Mouse (Mus musculus) left cerebral cortex, postnatal 4 days (tissue): ENCODE results near the gene Grin1. TPM values are rescaled to one million over a fixed set of nuclear protein-coding genes. Genes with fewer than 3 reads are reported as not detected.

Source experiments
- DNase-seq: peaks from one replicate; pipeline ENCODE4 v3.0.0-alpha.2; 2022
- intact Hi-C: fragments of 180-260 bp; cut with DNase I; formaldehyde crosslinking; loops from one replicate; pipeline ENCODE4 v1.15.1; 2025
- total RNA-seq, 2 experiments: library from RNA; stranded (reverse); gene quantifications; 2 replicates each; pipeline ENCODE4 v1.2.3; 2021

The Grin1 gene
- 100 to 1,000 TPM; 163 to 186 TPM for total RNA-seq

DNA sequence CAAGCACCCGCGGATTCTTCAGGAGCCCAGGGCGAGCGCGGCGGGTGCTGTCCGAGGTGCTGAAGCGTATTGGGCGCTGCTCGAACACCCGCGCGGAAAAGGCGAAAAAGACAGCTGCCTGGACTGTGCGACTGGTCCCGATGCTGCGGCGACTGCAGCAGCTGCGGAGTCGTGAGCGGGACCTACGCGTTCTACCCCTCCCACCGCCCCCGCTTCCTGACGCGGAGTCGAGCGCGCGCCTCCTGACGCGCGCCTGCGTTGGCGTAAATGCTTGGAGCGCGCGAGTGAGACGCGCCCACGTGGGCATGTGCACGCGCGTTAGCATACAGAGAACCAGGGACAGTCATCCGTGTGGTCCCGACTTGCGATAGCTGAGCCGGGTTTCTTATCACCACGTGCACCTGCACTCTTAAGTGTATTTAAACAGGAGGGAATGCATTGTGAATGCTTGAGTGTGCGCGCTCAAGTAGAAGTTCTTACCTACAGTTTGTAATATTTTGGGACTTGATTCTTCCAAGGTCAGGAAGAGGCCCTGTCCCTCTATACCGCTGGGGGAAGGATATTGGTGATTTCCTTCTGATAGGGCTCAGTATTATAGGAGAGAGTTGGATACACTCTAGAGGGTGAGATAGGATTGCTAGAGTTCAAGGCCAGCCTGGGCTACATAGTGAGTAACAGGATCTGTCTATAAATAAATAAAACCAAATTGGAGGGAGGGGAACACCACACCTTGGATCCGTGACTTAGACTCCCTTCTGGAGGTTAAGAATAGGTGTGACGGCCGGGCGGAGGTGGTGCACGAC lies at the start of gene Grin1:
Gene Grin1 (minus strand): TSS at position 217 of the 803 bp plus-strand sequence.
- intact Hi-C loops: no loop called here
- peak; percentile 82 for DNase-seq

GRCm38 (mm10) chr2:25365091-25365761 lies 46.2 kb upstream of the Grin1 start, which contains the start of gene Uap1l1:
TSS of gene Uap1l1 (minus strand) at chr2:25365682.
- DNase-seq: peak; percentile 59
- intact Hi-C loops: no loop called here

DNA sequence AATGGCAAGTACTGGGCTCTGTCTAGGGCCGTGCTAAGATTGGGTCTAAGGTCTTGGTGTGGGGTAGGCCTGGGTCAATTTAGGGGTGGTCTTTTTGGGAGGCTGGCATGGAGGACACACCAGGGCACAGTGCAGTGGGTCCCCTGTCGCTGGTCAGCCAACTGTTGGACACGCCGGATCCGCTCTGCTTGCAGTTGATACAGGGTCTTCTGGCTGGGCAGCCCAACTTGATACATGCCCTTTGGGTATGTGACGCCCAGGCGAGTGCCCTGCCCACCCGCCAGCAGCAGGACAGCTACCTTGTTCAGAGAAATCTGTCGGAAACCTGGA lies 45.7 kb upstream of the Grin1 start:
- DNase-seq: no peak
- intact Hi-C loops: no loop called here

DNA sequence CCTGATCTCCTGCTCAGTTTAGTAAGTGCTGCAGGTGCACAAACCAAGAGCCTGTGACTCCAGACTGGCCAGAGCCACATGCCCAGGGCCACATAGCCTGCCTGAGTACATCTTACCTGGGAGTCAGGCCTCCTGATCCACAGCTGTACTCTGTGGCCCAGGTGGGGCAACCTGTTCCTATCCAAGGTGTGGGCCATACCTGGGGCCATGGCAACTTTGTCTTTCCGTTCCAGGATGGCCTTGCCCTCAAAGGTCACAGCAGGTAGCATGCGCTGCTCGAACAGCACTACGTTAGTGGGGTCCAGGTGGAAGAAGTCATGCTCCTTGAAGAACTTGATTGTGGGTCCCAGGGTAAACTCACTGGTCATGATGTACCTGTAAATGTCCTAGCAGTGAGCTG lies 45.3 kb upstream of the Grin1 start:
- DNase-seq: no peak
- intact Hi-C loops: no loop called here

DNA sequence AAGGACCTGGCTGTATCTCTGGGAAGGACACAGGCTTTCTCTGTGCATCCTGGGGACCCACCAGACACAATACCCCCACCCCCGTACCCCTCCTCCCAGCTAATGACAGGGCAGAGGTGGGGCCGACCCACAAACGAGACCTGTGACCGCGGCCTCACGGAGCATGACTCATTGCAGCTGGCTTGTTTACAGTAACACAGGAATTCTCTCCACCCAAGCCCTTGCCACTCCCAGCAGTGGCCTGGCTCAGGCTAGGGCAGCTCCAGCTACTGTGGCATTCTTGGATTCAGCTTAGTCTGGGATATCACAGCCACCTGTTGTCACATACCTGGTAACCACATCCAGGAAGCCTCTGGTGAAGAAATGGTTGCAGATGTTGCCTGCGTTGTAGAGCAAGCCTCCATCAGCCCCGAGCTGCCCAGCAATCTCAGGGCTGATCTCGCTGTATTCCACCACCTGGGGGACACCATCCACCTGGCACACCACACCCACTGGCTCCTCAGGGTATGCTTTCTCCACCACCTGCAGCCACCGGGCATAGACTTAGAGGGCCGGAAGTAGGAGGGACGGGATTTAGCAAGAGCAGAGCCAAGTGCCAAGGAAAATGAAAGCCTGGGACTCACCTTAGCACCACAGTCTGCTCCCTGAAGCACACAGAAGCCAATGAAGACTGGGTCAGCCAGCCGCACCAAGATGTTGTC lies 44.6 kb upstream of the Grin1 start:
- no peak for DNase-seq
- intact Hi-C loops: no loop called here

DNA sequence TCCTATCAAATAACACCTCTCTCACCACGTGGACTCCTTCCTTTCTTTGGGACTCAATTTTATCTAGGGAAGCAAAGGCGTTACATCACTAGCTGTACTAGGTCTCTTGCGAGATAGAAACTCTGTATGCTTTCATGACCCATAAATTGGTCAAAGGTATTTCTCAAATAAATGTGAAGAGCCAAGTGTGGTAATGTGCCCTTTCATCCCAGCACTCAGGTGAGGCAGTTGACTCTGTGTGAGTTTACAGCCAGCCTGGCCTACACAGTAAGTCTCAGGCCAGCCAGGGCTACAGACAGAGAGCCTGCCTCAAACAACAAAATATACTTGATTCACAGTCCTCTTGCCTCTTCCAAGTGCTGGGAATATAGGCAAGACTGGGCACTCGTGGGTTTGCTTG lies 40.9 kb upstream of the Grin1 start:
- intact Hi-C loops: no loop called here
- no peak for DNase-seq

GRCm38 (mm10) chr2:25356208-25357079 lies 37.5 kb upstream of the Grin1 start, which contains the start of gene Dpp7:
TSS of gene Dpp7 (minus strand) at chr2:25356359.
- intact Hi-C loops: no loop called here
- DNase-seq: peak; percentile 85

- DNase-seq: no peak
- intact Hi-C loops: no loop called here
Measured at GRCm38 (mm10) chr2:25355419-25356066, 36.6 kb upstream of the Grin1 start.

GRCm38 (mm10) chr2:25354211-25354610 lies 35.2 kb upstream of the Grin1 start:
- intact Hi-C loops: no loop called here

DNA sequence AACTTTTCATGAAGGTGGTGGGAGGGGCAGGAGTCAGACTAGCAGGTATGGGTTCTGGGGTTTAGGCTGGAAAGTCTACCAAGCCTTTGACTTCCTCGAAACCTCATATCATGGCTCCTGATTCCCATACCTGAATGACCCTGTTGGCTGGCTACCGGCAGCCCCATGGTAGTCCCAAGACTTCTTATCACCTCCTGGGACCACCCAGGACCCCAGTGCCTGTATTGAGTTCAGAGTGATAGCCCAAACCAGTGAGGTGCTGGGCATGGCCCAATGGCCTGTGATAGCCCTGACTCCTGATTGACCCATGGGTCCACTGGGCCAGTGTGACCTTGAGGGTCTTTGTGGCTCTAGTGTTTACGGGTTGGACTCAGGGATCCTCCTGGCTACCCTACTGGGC lies 31.7 kb upstream of the Grin1 start:
- DNase-seq: no peak
- intact Hi-C loops: no loop called here

More at GRCm38 (mm10) chr2:25354211-25354610, 35.2 kb upstream of the Grin1 start:
- no peak for DNase-seq

- intact Hi-C loops: no loop called here
- no peak for DNase-seq
Measured at GRCm38 (mm10) chr2:25349499-25349898, 30.5 kb upstream of the Grin1 start.

DNA sequence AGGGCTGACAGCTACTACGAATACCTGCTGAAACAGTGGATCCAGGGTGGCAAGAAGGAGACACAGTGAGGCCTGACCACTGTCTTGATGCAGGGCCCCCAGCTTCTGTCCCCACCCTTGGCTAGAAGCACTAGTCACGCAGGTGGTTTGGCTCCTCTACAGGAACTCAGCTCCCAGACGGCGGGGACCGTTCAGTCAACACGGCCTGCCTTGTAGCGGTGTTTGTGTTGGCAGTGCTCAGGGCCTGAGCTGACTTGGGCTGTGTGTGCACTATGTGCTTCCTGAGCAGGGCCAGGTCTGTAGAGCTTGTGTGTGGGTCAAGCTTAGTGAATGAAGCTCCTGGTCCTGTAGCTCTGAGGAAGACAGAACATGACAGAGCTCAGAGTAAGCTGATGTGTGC lies 29.2 kb upstream of the Grin1 start:
- no peak for DNase-seq
- intact Hi-C loops: no loop called here

GRCm38 (mm10) chr2:25338303-25338702 lies 19.3 kb upstream of the Grin1 start:
- intact Hi-C loops: no loop called here
- no peak for DNase-seq

DNA sequence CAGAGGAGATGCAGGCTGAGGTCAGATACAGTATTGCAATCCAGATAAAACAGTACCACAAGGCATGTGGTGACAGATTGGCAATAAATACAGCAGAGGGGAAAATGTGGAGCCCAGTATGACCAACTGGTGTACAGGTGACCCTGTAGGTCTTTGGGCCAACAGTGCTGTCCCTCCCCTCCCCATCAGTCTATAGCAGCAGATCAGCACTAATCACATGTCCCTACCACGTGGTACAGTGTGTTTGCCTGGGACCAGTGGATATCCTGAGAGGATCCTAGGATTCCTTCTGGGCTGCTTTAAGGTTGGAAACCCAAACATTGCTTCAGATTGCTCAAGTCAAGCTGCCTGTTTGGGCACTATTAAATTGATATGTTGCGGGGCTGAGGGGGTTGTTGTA lies 14.6 kb upstream of the Grin1 start:
- intact Hi-C loops: no loop called here
- DNase-seq: no peak

DNA sequence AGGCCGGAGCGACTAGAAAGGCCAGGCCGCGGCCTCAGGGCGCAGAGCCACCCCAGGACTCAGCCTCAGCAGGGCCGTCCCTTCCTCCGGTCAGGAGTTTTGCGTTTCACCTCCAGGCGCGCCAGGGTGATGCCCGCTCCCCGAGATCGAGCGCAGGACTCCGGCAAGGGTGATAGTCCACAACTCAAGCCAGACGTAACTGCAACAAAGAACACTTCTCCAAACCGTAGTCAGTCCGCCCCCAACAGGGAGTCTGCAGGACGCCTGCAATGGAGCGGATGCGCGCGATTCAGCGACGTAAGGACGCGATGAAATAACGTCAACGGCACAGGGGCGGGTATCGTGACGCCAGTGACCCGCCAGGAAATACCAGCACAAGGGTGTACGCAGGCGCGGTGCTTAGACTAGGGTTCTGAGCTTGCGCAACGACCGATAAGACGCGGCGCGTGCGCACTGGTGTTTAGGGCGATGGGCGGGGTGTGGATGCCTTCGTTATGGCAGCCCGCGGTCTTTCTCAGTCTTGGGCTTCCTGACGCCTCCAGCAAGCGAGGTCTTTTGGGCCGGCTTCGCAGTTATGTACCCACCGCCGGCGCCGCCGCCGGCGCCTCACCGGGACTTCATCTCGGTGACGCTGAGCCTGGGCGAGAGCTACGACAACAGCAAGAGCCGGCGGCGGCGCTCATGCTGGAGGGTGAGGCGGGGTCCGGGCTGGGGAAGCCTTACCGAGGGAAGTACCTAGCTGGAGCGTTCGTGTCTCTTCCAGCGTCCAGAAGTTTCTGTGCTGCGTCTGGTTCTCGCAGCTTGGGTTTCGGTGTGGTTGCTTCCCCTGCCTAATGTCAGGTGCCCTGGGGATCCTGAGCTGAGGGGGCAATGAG lies 13.5 kb upstream of the Grin1 start, which contains the start of gene Man1b1:
Gene Man1b1 (plus strand): TSS at position 53 of the 875 bp plus-strand sequence.
- peak; percentile 99 for DNase-seq
- intact Hi-C loops: no loop called here

GRCm38 (mm10) chr2:25331470-25331869 lies 12.5 kb upstream of the Grin1 start:
- no peak for DNase-seq
- intact Hi-C loops: no loop called here

- DNase-seq: peak; percentile 59
- intact Hi-C loops: no loop called here
Measured at GRCm38 (mm10) chr2:25328440-25328839, 9.5 kb upstream of the Grin1 start.

- intact Hi-C loops: no loop called here
Measured at GRCm38 (mm10) chr2:25326036-25326435, 7.0 kb upstream of the Grin1 start.

DNA sequence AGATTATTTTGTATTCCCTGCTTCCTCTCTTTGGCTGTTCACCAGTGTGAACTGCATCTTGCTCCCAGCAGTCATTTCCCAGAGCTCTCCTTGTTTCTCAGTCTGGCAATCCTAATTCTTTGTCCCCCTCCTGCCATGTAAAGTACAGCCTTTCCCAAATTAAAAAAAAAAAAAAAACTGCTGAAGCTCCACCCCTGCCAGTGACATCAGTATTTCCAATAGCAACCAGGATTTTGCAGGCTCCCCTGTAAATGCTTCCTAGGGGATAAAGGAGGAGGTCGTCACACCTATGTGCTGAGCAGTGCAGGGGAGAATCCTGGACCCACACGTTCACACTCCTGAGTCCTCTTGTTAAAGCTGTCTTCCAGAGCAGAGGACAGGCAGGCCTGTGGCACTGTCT lies 1.1 kb upstream of the Grin1 start:
- DNase-seq: no peak
- intact Hi-C loops: no loop called here

More at GRCm38 (mm10) chr2:25326036-25326435, 7.0 kb upstream of the Grin1 start:
- no peak for DNase-seq
